Mouse (Mus musculus): ENCODE results near the gene Kcna3. TPM values are rescaled to one million over a fixed set of nuclear protein-coding genes. Genes with fewer than 3 reads are reported as not detected.

Gene Kcna3
- total RNA-seq, 2 experiments from 2014 or later = 0.20 TPM; not detected in 1

DNA sequence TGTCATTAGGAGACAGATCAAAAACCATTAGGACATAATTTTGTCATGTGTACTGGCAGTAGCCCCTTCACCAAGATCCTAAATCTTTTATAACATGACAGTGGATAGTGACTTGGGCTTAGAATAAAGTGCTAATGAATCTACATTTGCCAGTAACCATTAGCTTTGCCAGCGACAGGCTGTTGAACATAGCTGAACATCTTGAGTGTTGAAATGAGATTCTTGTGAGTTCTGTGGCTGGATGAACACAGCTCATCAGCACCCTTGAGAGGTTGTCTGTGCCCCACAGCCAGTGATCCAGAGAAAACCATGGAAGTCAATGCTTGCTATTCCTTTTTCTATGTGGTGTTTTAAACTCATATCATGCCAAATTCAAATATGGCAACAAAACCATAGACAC is 5.7 kb downstream of the Kcna3 start:
- intact Hi-C loops (cut with DNase I; ENCODE audit: low total_unique reads) = no loop called here
- DNase-seq = no peak

- DNase-seq = no peak
- intact Hi-C loops (cut with DNase I; ENCODE audit: low total_unique reads) = no loop called here
Measured at GRCm38 (mm10) chr3:107061468-107061867, 25.5 kb downstream of the Kcna3 start.

DNA sequence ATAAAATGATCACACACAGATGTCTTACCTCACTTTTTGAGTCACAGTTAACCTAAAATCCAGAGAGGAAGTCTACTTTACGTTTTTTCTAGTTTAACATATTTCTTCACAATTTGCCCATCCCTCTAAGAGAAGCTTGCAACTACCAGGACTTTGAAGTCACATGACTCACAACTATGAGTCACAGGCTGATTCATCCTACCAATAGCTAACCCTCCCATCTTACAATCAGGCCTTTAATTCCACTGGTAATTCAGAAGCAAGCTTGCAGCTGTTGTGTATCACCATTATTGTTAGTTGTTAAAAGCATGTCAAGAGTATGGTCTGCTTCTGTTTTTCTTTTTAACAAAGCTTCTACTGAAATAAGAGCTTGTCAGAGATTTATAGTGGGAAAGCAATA is 26.8 kb downstream of the Kcna3 start:
- no peak for DNase-seq
- intact Hi-C loops (cut with DNase I; ENCODE audit: low total_unique reads) = no loop called here

GRCm38 (mm10) chr3:107065510-107066095 is 29.6 kb downstream of the Kcna3 start:
- no peak for DNase-seq
- intact Hi-C loops (cut with DNase I; ENCODE audit: low total_unique reads) = no loop called here

GRCm38 (mm10) chr3:107066165-107066850 is 30.3 kb downstream of the Kcna3 start:
- intact Hi-C loops (cut with DNase I; ENCODE audit: low total_unique reads) = no loop called here
- DNase-seq = no peak

GRCm38 (mm10) chr3:107067245-107067644 is 31.3 kb downstream of the Kcna3 start:
- intact Hi-C loops (cut with DNase I; ENCODE audit: low total_unique reads) = no loop called here
- DNase-seq = no peak

DNA sequence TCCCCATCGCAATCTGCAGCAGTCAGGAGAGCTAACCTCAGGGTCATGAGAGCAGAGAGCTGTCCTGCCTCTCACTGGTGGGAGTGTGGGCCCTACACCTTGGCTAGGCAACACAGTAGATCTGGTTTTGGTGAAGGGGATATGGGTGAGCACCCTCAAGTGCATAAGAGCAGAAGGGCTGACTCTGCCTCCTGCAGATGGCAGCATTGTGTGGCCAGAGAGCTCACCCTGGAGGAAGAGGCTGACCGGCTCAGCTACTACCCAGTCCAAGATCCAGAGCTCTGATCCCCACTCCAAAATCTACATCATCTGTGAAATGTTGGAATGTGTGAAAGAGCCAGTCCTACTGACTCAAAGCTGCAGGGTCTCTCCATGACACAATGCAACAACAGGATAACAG is 37.9 kb downstream of the Kcna3 start:
- intact Hi-C loops (cut with DNase I; ENCODE audit: low total_unique reads) = no loop called here
- DNase-seq = no peak

GRCm38 (mm10) chr3:107075705-107076104 is 39.7 kb downstream of the Kcna3 start:
- no peak for DNase-seq
- intact Hi-C loops (cut with DNase I; ENCODE audit: low total_unique reads) = no loop called here

- intact Hi-C loops (cut with DNase I; ENCODE audit: low total_unique reads) = no loop called here
- DNase-seq = no peak
Measured at GRCm38 (mm10) chr3:107076658-107077057, 40.7 kb downstream of the Kcna3 start.

- no peak for DNase-seq
- intact Hi-C loops (cut with DNase I; ENCODE audit: low total_unique reads) = no loop called here
Measured at GRCm38 (mm10) chr3:107077101-107077500, 41.1 kb downstream of the Kcna3 start.

DNA sequence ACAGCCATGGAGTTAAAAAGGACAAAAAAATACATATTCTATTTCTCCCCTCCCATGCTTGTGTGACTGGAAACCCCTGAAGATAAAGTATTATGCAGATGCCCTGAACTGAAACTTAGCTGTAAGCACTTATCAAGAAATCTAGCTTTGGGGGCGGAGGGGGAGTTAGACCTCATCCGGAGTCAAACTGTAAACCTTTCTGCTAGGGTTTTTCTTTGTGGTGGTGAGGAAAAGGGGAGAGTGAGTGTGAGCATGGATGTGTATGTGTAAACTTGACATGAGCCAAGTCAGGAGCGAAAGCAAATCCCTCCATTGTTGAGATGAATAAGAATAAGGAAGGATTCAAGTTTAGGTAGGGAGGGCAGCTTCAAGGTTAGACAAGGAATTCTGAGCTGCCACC is 44.8 kb downstream of the Kcna3 start:
- intact Hi-C loops (cut with DNase I; ENCODE audit: low total_unique reads) = no loop called here
- no peak for DNase-seq

DNA sequence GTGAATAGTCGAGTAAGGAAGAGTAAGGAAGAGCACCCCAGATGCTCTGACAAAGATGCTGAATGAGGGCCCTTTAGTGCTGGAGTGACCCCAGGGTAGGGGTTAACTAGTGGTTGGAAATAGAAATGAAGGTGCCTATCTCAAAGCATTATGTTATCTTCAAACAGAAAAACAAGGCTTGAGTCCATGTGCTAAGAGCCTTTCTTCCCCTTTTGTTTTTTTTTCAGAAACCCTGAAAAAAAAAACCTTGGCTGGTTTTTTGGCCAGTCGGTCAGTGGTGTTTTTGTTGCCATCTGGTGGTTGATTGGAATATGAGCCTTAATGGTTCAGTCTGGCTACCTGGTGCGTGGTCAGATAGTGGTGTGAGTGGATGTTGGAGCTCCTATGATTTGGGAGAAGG is 45.3 kb downstream of the Kcna3 start:
- intact Hi-C loops (cut with DNase I; ENCODE audit: low total_unique reads) = no loop called here

DNA sequence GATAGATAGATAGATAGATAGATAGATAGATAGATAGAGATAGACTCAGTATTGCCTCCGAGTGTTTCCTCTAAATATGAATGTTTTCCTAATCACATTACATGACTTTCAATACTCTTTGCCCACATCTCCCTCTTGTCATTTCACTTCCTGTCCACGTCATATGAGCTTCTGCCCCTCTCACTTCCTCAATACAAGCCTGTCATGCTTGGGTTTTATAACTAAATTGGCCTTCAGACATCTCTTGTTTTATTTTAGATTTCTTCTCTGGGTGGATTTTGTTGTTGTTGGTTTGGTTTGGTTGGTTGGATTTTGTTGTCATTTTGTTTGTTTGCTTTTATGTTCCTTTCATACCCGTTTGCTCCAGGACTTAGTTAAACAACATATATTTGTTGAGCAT is 48.6 kb downstream of the Kcna3 start:
- intact Hi-C loops (cut with DNase I; ENCODE audit: low total_unique reads) = no loop called here

More for the DNA sequence above, 45.3 kb downstream of the Kcna3 start:
- DNase-seq = no peak

DNA sequence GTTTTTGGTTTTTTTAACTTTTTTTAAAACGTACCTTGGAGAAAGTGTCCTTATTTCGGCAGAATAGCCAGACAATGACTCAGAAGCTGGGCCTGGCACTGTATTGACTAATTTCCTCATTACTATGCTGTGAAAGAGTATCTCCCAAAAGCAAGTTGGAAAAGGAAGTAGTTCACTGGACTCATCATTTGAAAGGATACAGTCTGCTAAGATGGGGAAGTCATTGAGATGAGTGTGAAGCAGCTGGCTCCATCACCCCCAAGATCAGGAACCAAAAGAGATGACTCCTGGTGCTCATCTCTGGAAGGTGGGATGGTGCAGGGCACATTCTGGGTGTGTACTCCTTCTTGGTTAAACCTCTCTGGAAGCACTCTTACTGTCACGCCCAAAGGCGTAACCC is 51.4 kb downstream of the Kcna3 start:
- intact Hi-C loops (cut with DNase I; ENCODE audit: low total_unique reads) = no loop called here
- no peak for DNase-seq

More for the DNA sequence above, 48.6 kb downstream of the Kcna3 start:
- no peak for DNase-seq

Other genes with a start within 250 kb of the Kcna3 start
- 1 to 10 TPM; 2.1 to 2.2 TPM for gene Cd53, start 246.0 kb upstream of the Kcna3 start, total RNA-seq (2021)
- not detected for gene Olfr266, start 209.9 kb upstream of the Kcna3 start, total RNA-seq (2021)
- 1 to 10 TPM; 2.2 to 3.3 TPM for gene Kcna2, start 65.0 kb downstream of the Kcna3 start, total RNA-seq (2021)
- gene Kcna10, start 146.9 kb downstream of the Kcna3 start, total RNA-seq (2021) = under 1 TPM in 1 of 2 experiments, not detected in 1; 0.10 TPM
- gene Cym, start 185.6 kb downstream of the Kcna3 start, total RNA-seq (2021) = not detected
- gene A630076J17Rik, start 194.4 kb downstream of the Kcna3 start, total RNA-seq (2021) = not detected
- not detected for gene Prok1, start 203.5 kb downstream of the Kcna3 start, total RNA-seq (2021)
- gene Lamtor5, start 242.7 kb downstream of the Kcna3 start, total RNA-seq (2021) = 10 to 100 TPM; 46.8 to 53.2 TPM